Mouse (Mus musculus) left cerebral cortex, postnatal 36 days (tissue): ENCODE results near the gene Inpp5a. TPM values are rescaled to one million over a fixed set of nuclear protein-coding genes. Genes with fewer than 3 reads are reported as not detected.

Experiments used
- DNase-seq, 2 experiments: peaks; one replicate each; pipeline ENCODE4 v3.0.0; 2021 to 2022; ENCODE audit warnings: low spot score in 2 of 2, mixed read lengths in 1 of 2
- intact Hi-C: fragments of 180-260 bp; cut with DNase I; formaldehyde crosslinking; loops from one replicate; pipeline ENCODE4 v1.15.1; 2025
- total RNA-seq, 2 experiments: library from RNA; stranded (reverse); gene quantifications; 2 replicates each; pipeline ENCODE4 v1.2.3; 2021

Gene Inpp5a
- total RNA-seq, 2 experiments from 2014 or later = 56.5 to 60.1 TPM

DNA sequence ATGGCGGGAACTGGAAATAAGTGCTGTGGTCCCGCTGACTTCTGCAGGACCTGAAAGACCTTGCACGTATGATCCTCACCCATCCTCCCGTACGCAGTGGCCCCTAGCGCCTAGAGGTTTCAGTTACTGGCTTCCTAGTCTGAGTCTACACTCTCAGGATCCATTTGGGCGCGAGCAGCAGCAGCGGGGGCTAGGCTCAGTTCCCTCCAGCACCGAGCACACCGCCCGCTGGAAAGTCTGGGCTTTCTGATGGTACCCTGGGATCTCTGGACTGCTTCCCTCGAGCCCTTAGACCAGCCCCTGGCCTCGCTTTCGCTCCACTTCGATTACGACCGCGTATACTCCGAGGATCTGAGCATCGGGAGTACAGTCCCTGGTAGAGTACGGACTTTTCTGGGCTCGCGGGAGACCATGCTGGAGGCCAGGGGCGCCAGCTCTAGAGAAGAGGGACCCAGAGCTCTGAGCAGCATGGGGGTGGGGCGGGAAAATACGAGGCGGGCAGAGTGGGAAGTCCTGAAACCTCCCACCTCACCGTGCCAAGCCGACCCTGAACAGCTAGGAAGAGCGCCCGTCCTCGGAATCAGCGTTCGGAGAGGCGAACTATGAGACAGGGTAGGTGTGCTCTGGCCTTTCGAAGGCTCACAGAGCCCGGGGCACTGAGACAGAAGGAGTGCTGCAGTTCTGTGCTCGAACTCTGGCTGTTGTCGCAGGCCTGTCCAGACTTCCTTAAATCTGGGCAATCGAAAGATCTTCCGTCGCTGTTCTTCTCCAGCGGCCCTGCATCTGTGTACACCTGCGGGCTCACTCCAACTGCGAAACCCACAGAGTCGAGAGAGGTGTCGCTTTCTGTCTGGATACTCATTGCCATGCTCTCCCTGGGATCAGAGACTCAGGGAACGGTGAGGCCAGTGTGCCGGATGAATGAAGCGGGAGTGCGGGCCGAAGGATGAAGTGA is 195.6 kb downstream of the Inpp5a start:
- intact Hi-C loops = loop anchor here (5.0 kb wide), 1 partner anchor 97 kb away; no protein-coding TSS in a partner anchor
- peak in 1 of 2 experiments; percentile 26 for DNase-seq

DNA sequence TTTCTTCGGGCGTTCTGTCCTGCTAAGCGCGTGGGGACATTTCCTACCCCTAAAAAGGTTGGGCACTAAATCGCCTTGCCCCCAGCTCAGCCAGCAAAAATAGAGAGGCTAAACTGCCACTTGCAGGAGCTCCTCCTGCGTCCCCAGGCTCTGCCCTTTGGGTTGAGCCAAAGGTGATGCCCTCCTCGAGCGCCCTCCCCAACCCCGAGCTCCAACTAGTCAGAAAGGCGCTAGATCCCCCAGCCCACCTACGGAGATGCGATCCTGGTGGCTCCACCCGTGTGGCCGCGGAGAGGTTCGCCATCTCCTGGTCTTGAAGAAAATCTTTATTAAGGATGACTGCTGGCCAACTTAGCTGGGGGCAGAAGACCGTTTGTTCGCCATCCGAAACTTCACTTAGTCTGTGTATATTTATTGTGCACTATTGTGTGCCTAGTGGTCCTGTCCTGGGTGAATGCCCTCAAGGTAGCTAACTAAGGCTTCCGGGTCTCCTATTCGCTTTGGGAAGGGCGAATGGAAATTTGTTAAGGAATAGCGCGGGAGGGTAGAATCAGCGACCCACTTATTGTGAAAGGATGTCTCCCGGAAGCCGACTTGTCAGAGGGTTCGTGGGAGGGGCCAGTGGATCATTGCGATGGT is 196.4 kb downstream of the Inpp5a start:
- no peak for DNase-seq
- intact Hi-C loops = no loop called here

DNA sequence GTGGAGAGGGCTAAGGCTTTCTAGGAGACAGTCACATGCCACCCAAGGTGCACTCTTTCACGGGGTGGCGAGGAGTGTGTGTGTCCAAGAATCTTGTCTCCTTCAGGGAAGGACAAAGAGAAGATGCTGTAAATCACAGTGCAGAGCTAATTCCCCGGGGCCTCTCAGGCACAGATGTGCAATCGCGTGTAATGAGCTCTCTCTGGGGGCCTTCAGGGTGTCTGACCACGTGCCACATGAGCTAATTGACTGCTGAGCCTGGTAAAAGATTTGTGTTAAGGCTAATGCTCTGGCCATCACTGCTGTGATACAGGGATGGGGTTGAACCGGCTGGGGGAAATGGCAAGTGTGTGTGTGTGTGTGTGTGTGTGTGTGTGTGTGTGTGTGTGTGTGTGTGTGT is 199.0 kb downstream of the Inpp5a start:
- intact Hi-C loops = no loop called here
- no peak for DNase-seq

DNA sequence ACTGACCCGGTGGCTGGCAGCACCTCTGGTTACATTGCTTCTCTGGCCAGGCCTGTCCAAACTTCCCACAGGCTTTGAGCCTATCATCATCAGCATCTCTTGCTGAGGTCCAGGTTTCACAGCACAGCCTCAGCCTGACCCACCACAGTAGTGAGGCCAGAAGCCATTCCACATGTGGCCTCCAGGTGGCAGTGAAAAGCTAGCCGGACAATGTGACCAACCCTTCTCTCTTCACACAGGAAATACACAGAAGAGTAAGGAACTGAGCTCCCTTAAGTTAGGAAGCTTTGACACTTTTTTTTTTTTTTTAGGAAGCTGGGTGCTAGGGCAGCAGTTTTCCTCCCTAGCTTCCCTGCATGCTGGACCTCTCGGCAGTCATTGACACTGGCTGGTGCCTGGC is 201.4 kb downstream of the Inpp5a start:
- intact Hi-C loops = no loop called here
- peak in 1 of 2 experiments; percentile 43 for DNase-seq

DNA sequence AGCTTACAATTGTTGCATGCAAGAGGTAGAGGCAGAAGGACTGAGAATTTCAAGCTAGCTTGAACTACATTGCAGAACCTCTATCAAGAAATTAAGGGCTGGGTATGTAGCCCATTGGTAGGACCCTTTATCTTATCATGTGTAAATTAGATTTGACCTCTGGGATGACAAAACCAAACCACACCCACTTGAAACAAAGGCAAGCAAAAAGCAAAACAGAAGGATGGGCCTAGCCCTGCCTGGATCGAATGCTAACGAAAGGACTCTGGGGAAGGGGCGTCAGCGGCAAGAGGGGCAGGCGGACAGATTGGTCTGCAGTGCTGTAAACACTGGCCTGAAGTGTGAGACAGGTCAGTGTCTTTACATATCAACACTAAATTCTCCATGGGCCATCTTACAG is 202.4 kb downstream of the Inpp5a start:
- intact Hi-C loops = no loop called here
- no peak for DNase-seq

DNA sequence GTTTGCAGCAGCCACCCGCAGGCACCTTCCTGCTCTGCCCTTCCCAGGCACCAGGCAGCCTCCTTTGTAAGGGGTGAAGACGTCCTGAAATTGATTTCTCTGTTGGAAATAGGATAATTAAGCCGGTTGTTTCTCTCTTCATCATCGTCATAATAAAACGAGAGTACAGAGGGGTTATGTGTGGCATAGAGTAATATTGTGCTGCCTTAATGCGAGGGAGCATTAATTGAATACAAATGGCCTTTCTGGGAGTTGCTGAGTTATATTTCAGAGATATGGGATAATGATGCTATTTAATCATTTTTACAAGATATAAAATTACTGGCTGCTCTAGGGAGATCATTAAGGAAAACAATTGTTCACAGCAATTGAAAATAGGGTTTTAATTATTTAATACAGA is 206.4 kb downstream of the Inpp5a start:
- intact Hi-C loops = no loop called here
- no peak for DNase-seq

DNA sequence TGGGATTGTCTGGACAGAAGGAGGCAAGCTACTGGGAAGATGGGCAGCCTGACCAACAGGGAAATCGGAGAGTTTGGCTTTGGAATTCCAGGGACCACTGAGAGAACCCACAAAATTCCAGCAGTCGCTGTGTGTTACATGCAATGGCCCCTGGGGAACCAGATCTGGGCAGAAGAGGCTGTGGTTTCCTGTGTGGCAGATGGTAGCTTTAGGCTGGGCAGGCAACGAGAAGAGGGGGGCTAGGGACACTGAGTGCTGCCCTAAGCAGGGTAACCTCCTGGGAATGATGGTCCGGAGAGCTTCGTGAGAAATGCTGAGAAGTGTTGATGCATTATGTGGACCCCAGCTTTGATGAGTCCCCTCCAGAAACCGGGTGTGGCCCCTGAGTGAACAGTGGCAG is 207.0 kb downstream of the Inpp5a start:
- no peak for DNase-seq
- intact Hi-C loops = no loop called here

DNA sequence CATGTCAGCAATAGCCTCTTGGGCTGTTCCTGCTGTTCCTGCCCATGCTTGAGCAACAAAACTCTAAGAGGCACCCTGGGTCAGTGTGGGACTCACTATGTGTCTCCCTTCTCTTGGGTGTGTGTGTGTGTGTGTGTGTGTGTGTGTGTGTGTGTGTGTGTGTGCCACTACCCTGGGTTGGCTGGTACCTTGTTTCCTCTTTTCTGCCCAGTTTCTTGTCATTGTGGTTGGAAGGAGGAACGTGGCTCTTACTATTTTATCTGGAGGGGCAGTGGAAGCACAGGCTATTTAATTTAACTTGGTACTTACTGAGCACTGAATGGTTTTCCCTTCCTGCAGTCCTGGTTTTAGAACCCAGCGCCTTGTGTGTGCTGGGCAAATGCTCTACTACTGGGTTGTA is 221.4 kb downstream of the Inpp5a start:
- intact Hi-C loops = no loop called here
- no peak for DNase-seq

DNA sequence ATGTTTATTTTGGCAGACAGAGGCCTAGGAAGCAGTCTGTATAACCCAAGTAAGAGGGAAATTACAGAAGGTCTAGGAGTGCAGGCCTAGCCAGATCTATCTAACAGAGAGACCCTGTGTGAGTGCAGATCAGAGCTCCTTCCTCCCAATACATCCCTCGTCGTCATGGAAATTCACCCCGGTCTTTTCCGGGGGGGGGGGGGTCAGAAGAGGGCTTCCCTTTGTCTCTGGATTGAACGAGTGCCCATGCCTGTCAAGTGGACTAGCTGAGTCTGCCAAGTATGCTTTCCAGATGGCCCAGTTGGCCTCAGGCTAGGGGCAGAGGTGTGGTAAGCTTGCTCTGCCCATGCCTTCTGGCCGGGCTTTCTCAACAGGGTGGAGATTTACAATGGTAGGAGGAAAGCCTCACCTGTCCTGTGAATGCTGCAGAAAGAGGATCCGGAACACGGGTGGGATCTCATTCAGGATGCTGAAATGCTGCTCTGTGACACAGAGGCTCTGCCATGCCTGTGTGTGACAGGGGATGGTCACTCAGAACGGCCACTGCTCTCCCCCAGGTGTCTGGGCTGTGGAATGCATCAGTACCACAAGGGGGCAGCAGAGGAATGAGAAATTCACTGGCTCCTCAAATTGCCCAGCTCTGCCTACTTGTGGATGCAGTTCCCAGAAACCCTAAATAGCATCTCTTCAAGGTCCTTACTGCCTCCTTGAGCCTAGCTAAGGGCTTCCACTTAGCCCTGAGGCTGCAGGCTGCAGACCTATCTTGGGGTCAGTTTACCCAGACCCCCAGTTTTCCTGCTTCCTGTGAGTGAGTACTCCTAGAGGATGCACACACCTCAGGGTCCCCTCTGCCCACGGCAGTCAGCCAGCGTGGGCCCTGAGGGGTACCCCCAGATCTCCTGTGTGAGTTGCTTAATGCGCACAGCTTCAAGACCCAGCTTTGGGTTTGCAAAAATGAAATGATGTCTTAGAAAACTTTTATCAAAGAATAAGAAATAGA is 227.2 kb downstream of the Inpp5a start:
- intact Hi-C loops = no loop called here
- DNase-seq = peak; percentile 70

DNA sequence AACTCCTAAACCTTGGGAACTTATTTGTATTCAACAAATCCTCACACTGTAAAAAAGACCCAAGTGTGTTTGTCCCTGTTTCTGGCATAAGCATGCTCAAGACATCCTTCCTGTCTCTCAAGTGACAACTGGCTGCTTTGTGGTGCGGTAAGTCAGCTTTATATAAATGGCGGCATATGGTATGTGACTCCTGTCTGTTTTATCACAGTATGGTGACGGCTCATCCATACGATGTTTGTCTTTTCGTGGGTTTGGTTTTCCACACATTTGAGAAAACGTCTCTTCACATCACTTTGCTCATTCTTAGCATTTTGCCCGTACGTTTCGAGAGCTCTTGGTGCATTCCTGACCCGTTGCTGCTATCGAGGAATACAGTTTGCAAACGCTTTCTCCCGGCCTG is 233.7 kb downstream of the Inpp5a start:
- intact Hi-C loops = no loop called here
- DNase-seq = no peak

DNA sequence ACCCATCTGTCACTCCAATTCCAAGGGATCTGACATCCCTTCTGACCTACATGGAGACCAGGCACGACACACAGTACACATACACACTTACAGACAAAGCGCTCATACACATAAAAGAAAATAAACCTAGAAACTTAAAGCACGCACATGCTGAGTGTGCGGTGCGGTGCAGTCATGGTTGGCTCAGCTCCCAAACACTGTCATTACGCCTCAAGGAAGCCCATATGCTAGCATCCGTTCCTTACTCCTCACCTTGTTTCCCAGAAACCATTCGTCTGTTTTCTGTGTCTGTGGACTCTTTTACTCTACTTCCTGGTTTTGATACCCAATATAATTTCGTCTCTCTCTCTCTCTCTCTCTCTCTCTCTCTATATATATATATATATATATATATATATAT is 236.2 kb downstream of the Inpp5a start:
- DNase-seq = no peak
- intact Hi-C loops = no loop called here

Other genes with a start within 250 kb of the Inpp5a start
- gene Lrrc27, start 176.1 kb upstream of the Inpp5a start, total RNA-seq = 1 to 10 TPM; 6.4 TPM
- 100 to 1,000 TPM; 182 to 198 TPM for gene Stk32c, start 175.8 kb upstream of the Inpp5a start, total RNA-seq
- 10 to 100 TPM; 11.7 to 11.8 TPM for gene Pwwp2b, start 140.6 kb upstream of the Inpp5a start, total RNA-seq
- gene Nkx6-2, start 193.7 kb downstream of the Inpp5a start, total RNA-seq = 10 to 100 TPM in 1 of 2 experiments, 1 to 10 TPM in 1; 8.5 to 11.3 TPM